Mouse (Mus musculus) kidney, embryonic 16.5 days (tissue): ENCODE results near the gene Evpl. TPM values are rescaled to one million over a fixed set of nuclear protein-coding genes. Genes with fewer than 3 reads are reported as not detected.

Source experiments
- ATAC-seq: fragments of 200-750 bp; cut with Nextera tagmentation; 2 replicates; pipeline ENCODE4 v1.8.0; 2017; ENCODE audit warnings: moderate TSS enrichment; ENCODE audit not compliant: low FRiP score, low TSS enrichment
- H3K27ac ChIP-seq: fragments of 300-500 bp; sonication (generic); 2 replicates; pipeline ENCODE4 v1.5.1; 2014; ENCODE audit warnings: low read length
- H3K27me3 ChIP-seq: fragments of 300-500 bp; sonication (generic); 2 replicates; pipeline ENCODE4 v1.6.1; 2014; ENCODE audit warnings: low read length, control low read depth, mixed read lengths; ENCODE audit not compliant: insufficient read depth
- H3K36me3 ChIP-seq: fragments of 300-500 bp; sonication (generic); 2 replicates; pipeline ENCODE4 v1.6.1; 2014; ENCODE audit warnings: low read length, control low read depth, mixed read lengths; ENCODE audit not compliant: insufficient read depth
- H3K4me1 ChIP-seq: fragments of 300-500 bp; sonication (generic); 2 replicates; pipeline ENCODE4 v1.6.1; 2014; ENCODE audit warnings: low read length, control low read depth, mixed read lengths; ENCODE audit not compliant: insufficient read depth
- H3K4me2 ChIP-seq: fragments of 300-500 bp; sonication (generic); replicated peaks from 2 replicates; pipeline ENCODE4 v1.6.1; 2014; ENCODE audit warnings: low read depth, low read length
- H3K4me3 ChIP-seq: fragments of 300-500 bp; sonication (generic); 2 replicates; pipeline ENCODE4 v1.5.1; 2014; ENCODE audit warnings: mild to moderate bottlenecking, low read length
- H3K9ac ChIP-seq: fragments of 300-500 bp; sonication (generic); replicated peaks from 2 replicates; pipeline ENCODE4 v1.6.1; 2014; ENCODE audit warnings: low read length
- H3K9me3 ChIP-seq: fragments of 300-500 bp; sonication (generic); 2 replicates; pipeline ENCODE4 v1.6.1; 2016; ENCODE audit warnings: low read length, control low read depth
- WGBS: fragments of 180-500 bp; shearing (Covaris S2); extraction: QIAGEN DNeasy Blood & Tissue Kit; methylation state at CpG from one replicate; pipeline ENCODE4 v1.1.7; 2014; 5-methylcytosine and 5-hydroxymethylcytosine counted together
- polyA plus RNA-seq: library from polyadenylated mRNA; unstranded; fragments of >200 nt; fragmentation: Nextera tagmentation; extraction: Ambion mirVana; gene quantifications from 2 replicates; pipeline ENCODE4 v1.2.1, GENCODE M21; 2015

Gene Evpl
- polyA plus RNA-seq, 1 experiment from 2014 or later = 4.1 TPM

GRCm38 (mm10) chr11:116206678-116207077 is 31.2 kb downstream of the Evpl start:
- Histone ChIP-seq H3K27ac (no peak overlapping the region), H3K9ac (no peak overlapping the region), H3K4me2 (no peak overlapping the region), H3K4me1 (no peaks in the 10 kb centered on the region), H3K27me3 (no peaks in the 10 kb centered on the region), H3K4me3 (no peak overlapping the region), H3K36me3 (peaks cover 17% of the 10 kb centered on the region), H3K9me3 (no peaks in the 10 kb centered on the region)
- 80% methylated on average over 4 of the region's 4 CpGs for WGBS
- no peak for ATAC-seq

- peaks cover 17% of the 10 kb centered on the region for H3K36me3 ChIP-seq
- H3K4me3 ChIP-seq = no peak overlapping the region
- H3K4me1 ChIP-seq = peaks cover 5% of the 10 kb centered on the region
- H3K9ac ChIP-seq = no peak overlapping the region
- H3K4me2 ChIP-seq = no peak overlapping the region
- ATAC-seq = no peak
- no peaks in the 10 kb centered on the region for H3K9me3 ChIP-seq
- H3K27ac ChIP-seq = no peak overlapping the region
- no peaks in the 10 kb centered on the region for H3K27me3 ChIP-seq
- WGBS = 90% methylated on average over 3 of the region's 3 CpGs
Measured at GRCm38 (mm10) chr11:116203150-116203549, 34.7 kb downstream of the Evpl start.

GRCm38 (mm10) chr11:116201151-116201550 is 36.7 kb downstream of the Evpl start:
- Histone ChIP-seq H3K4me2 (no peak overlapping the region), H3K9ac (no peak overlapping the region), H3K27ac (no peak overlapping the region), H3K9me3 (no peaks in the 10 kb centered on the region), H3K27me3 (no peaks in the 10 kb centered on the region), H3K4me3 (no peak overlapping the region), H3K4me1 (peaks cover 14% of the 10 kb centered on the region), H3K36me3 (peaks cover 13% of the 10 kb centered on the region)
- ATAC-seq = no peak
- WGBS = 87% methylated on average over 2 of the region's 2 CpGs

- ATAC-seq = peak; percentile 97
Measured at GRCm38 (mm10) chr11:116198639-116199531, 39.0 kb downstream of the Evpl start, which contains the start of the genes Ten1 and Acox1. TSS of gene Ten1 (plus strand) at chr11:116198855. TSS of gene Acox1 (minus strand) at chr11:116199045.

GRCm38 (mm10) chr11:116198132-116198531 is 39.7 kb downstream of the Evpl start:
- Histone ChIP-seq H3K4me2 (peak overlapping the region; percentile 60), H3K4me3 (peak overlapping the region; percentile 86), H3K27me3 (no peaks in the 10 kb centered on the region), H3K36me3 (peaks cover 5% of the 10 kb centered on the region; the same call in 1 of the 2 replicates), H3K4me1 (peaks cover 22% of the 10 kb centered on the region), H3K9ac (peak overlapping the region; percentile 96), H3K27ac (peak overlapping the region; percentile 98), H3K9me3 (no peaks in the 10 kb centered on the region)
- 21% methylated on average over 13 of the region's 13 CpGs for WGBS
- ATAC-seq = no peak

More at GRCm38 (mm10) chr11:116198639-116199531, 39.0 kb downstream of the Evpl start, which contains the start of the genes Ten1 and Acox1:
- peak within 1 kb of the TSS; percentile 86 for H3K4me3 ChIP-seq
- no peaks in the 10 kb centered on the region for H3K27me3 ChIP-seq
- peaks cover 22% of the 10 kb centered on the region for H3K4me1 ChIP-seq
- H3K9me3 ChIP-seq = no peaks in the 10 kb centered on the region
- peak within 1 kb of the TSS; percentile 96 for H3K9ac ChIP-seq
- peaks cover 10% of the 10 kb centered on the region for H3K36me3 ChIP-seq
- H3K27ac ChIP-seq = peak within 1 kb of the TSS; percentile 98
- peak within 1 kb of the TSS; percentile 60 for H3K4me2 ChIP-seq
- under 1% methylated on average over 62 of the region's 62 CpGs for WGBS

- Histone ChIP-seq H3K36me3 (peaks cover 5% of the 10 kb centered on the region; the same call in 1 of the 2 replicates), H3K4me1 (peaks cover 22% of the 10 kb centered on the region), H3K9ac (no peak overlapping the region), H3K4me3 (peak overlapping the region; percentile 86; the same call in 1 of the 2 replicates), H3K4me2 (peak overlapping the region; percentile 60), H3K9me3 (no peaks in the 10 kb centered on the region), H3K27ac (no peak overlapping the region), H3K27me3 (no peaks in the 10 kb centered on the region)
- 93% methylated on average over 6 of the region's 6 CpGs for WGBS
- ATAC-seq = no peak
Measured at GRCm38 (mm10) chr11:116197584-116197906, 40.3 kb downstream of the Evpl start.

- H3K4me1 ChIP-seq = peaks cover 22% of the 10 kb centered on the region
- ATAC-seq = no peak
- peaks cover 5% of the 10 kb centered on the region; the same call in 1 of the 2 replicates for H3K36me3 ChIP-seq
- H3K4me2 ChIP-seq = no peak overlapping the region
- H3K9me3 ChIP-seq = no peaks in the 10 kb centered on the region
- 0 out of 2 replicates have a peak overlapping the region, but pooled peaks have one; percentile 86 for H3K4me3 ChIP-seq
- WGBS = 93% methylated on average over 18 of the region's 18 CpGs
- H3K9ac ChIP-seq = no peak overlapping the region
- no peaks in the 10 kb centered on the region for H3K27me3 ChIP-seq
- H3K27ac ChIP-seq = no peak overlapping the region
Measured at GRCm38 (mm10) chr11:116196866-116197583, 40.9 kb downstream of the Evpl start.

- H3K27me3 ChIP-seq = no peaks in the 10 kb centered on the region
- H3K4me1 ChIP-seq = peaks cover 22% of the 10 kb centered on the region
- H3K36me3 ChIP-seq = peaks cover 6% of the 10 kb centered on the region; the same call in 1 of the 2 replicates
- 86% methylated on average over 3 of the region's 3 CpGs for WGBS
- H3K4me3 ChIP-seq = no peak overlapping the region
- H3K4me2 ChIP-seq = no peak overlapping the region
- H3K27ac ChIP-seq = no peak overlapping the region
- no peak for ATAC-seq
- no peak overlapping the region for H3K9ac ChIP-seq
- no peaks in the 10 kb centered on the region for H3K9me3 ChIP-seq
Measured at GRCm38 (mm10) chr11:116196336-116196735, 41.5 kb downstream of the Evpl start.

GRCm38 (mm10) chr11:116195252-116195651 is 42.6 kb downstream of the Evpl start:
- no peaks in the 10 kb centered on the region for H3K27me3 ChIP-seq
- H3K4me2 ChIP-seq = no peak overlapping the region
- ATAC-seq = no peak
- peaks cover 11% of the 10 kb centered on the region; the same call in 1 of the 2 replicates for H3K36me3 ChIP-seq
- WGBS = 63% methylated on average over 5 of the region's 5 CpGs
- H3K27ac ChIP-seq = peak overlapping the region; percentile 65; the same call in 1 of the 2 replicates
- H3K4me1 ChIP-seq = peaks cover 22% of the 10 kb centered on the region
- no peak overlapping the region for H3K4me3 ChIP-seq
- H3K9ac ChIP-seq = 0 out of 2 replicates have a peak overlapping the region, but pooled peaks have one; percentile 9
- no peaks in the 10 kb centered on the region for H3K9me3 ChIP-seq
